In the genomic region with DNA sequence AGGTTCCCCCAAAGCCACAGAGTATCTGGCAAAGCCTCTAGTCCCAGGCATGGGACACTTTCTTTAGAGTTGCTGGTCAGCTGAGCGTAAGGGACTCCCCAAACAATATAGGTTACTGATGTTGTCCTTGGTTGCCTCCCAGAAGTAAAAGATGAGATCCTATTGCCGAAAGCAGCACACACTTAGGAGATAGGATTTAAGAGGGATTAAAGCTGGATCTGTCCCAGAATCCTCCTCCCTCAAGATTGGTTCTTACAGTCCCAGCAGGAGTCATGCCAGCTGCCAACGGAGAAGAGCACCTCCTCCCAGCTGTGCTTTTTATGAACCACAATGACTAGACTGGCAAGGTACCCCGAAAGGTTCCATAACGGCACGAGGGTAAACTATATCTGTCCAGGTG, we compare ENCODE assay signal across 23 mouse cellular contexts. TPM values are rescaled to one million over a fixed set of nuclear protein-coding genes. Genes with fewer than 3 reads are reported as not detected.
A peak's percentile ranks its signal among the peaks of the same experiment; 100 is the strongest.
DNase-seq lines count a peak whose midpoint lies in the region.
"Had no signal": no experiment of that assay in that cellular context is flagged by ENCODE, and none has a peak within 500 bp of the region (broad histone marks: within the 10 kb centered on the region; RNA-seq: fewer than 3 reads in every experiment).

No protein-coding gene starts in this region.

- intact Hi-C loops in heart, postnatal 14 days (cut with DNase I) = no loop called here
- intact Hi-C loops in left cerebral cortex, postnatal 10 days (cut with DNase I) = no loop called here

- H3K27me3 ChIP-seq in heart, embryonic 10.5 days (ENCODE audit: insufficient read depth, poor library complexity, severe bottlenecking) = no peaks in the 10 kb centered on the region
- H3K27me3 ChIP-seq: embryonic facial prominence, embryonic 13.5 days; embryonic facial prominence, embryonic 15.5 days; forebrain, embryonic 13.5 days; forebrain, embryonic 15.5 days had no signal

- H3K4me3 ChIP-seq in heart, embryonic 10.5 days = no peak overlapping the region
- H3K4me3 ChIP-seq: embryonic facial prominence, embryonic 13.5 days; embryonic facial prominence, embryonic 15.5 days; erythroblast, embryonic 14.5 days; forebrain, embryonic 13.5 days; forebrain, embryonic 15.5 days had no signal

- no peaks in the 10 kb centered on the region for H3K9me3 ChIP-seq in heart, embryonic 10.5 days
- H3K9me3 ChIP-seq: embryonic facial prominence, embryonic 13.5 days; embryonic facial prominence, embryonic 15.5 days; forebrain, embryonic 13.5 days; forebrain, embryonic 15.5 days had no signal

- peak; percentile 39 for DNase-seq in heart, embryonic 10.5 days (ENCODE audit: low spot score)
- DNase-seq in heart, postnatal 14 days = no peak
- DNase-seq in fat pad, adult 2 months (ENCODE audit: extremely low read depth, low read depth, low spot score) = peak; percentile 96
- DNase-seq in gonadal fat pad, adult 2 months (ENCODE audit: low read depth) = peak; percentile 95
- DNase-seq in left cerebral cortex, postnatal 10 days (ENCODE audit: extremely low spot score in 1 of 2, low spot score in 2 of 2) = no peak
- DNase-seq: adrenal gland, adult 2 months; adrenal gland, postnatal 10 days; adrenal gland, postnatal 25 days; cerebellum, adult 11 months; cerebellum, adult 18-20 months; cerebellum, adult 8-10 months; cerebellum, adult 9-11 months; cerebellum, postnatal 14 days; cerebellum, postnatal 36 days; embryo, embryonic 11 days; forebrain, postnatal 0 days had no signal

- H3K27ac ChIP-seq in heart, embryonic 10.5 days = no peak overlapping the region
- H3K27ac ChIP-seq: embryonic facial prominence, embryonic 13.5 days; embryonic facial prominence, embryonic 15.5 days; forebrain, embryonic 13.5 days; forebrain, embryonic 15.5 days had no signal

- 75% methylated on average over 6 of the region's 6 CpGs for WGBS in heart, embryonic 10.5 days

- H3K36me3 ChIP-seq in heart, embryonic 10.5 days = no peaks in the 10 kb centered on the region
- H3K36me3 ChIP-seq: embryonic facial prominence, embryonic 13.5 days; embryonic facial prominence, embryonic 15.5 days; forebrain, embryonic 15.5 days had no signal

- H3K4me1 ChIP-seq in heart, embryonic 10.5 days = no peaks in the 10 kb centered on the region
- H3K4me1 ChIP-seq: embryonic facial prominence, embryonic 13.5 days; forebrain, embryonic 13.5 days; forebrain, embryonic 15.5 days had no signal

RNA-seq across cellular contexts. Expression of a gene that starts 20.0 kb away (rescaled TPM):
- polyA plus RNA-seq in heart, embryonic 10.5 days (2016; fragmentation: Nextera tagmentation; extraction: Ambion mirVana) = 0.42 and 0.64 TPM in 2 replicates
- 1 to 10 TPM; 5.9 to 8.3 TPM for total RNA-seq in heart, postnatal 14 days (2021)
- polyA plus RNA-seq in gonadal fat pad, adult 2 months (2012; rRNA removed) = 95.7 and 103 TPM in 2 replicates
- 10 to 100 TPM; 56.0 to 56.2 TPM for total RNA-seq in left cerebral cortex, postnatal 10 days (2021)
- total RNA-seq: MEL had no signal
- polyA plus RNA-seq: C2C12; erythroblast, embryonic 14.5 days had no signal

Comparison
In these comparisons a context has a peak if more than half of its experiments do, and no peak if none do; other contexts are left out.
1. DNase-seq: peak in heart, embryonic 10.5 days (single experiment), fat pad, adult 2 months (single experiment) and gonadal fat pad, adult 2 months (single experiment); none in heart, postnatal 14 days (0 of 2) and left cerebral cortex, postnatal 10 days (0 of 2).
2. RNA of a gene that starts 20.0 kb away (total RNA-seq): 56.0 to 56.2 TPM in left cerebral cortex, postnatal 10 days; 5.9 to 8.3 TPM in heart, postnatal 14 days; every median in the first group is over 4 times any median in the second.